Comparison of ENCODE assay signal across 29 mouse cellular contexts in genomic region chr9:115914006-115914405, GRCm38 (mm10). TPM values are rescaled to one million over a fixed set of nuclear protein-coding genes. Genes with fewer than 3 reads are reported as not detected.
A peak's percentile ranks its signal among the peaks of the same experiment; 100 is the strongest.
DNase-seq lines count a peak whose midpoint lies in the region; ATAC-seq and TF ChIP-seq lines count a peak whose summit lies in the region.
"Had no signal": no experiment of that assay in that cellular context is flagged by ENCODE, and none has a peak within 500 bp of the region (broad histone marks: within the 10 kb centered on the region; RNA-seq: fewer than 3 reads in every experiment).

No protein-coding gene starts in this region.

- TF ChIP-seq CTCF in kidney, postnatal 0 days (IDR thresholded peaks at IDR 0.05; ENCODE audit: low read depth) = no peak

- no peak overlapping the region for H3K4me3 ChIP-seq in kidney, postnatal 0 days (replicated peaks; ENCODE audit: low read depth, low read length)
- H3K4me3 ChIP-seq in neural tube, embryonic 11.5 days (ENCODE audit: low read depth, low read length) = no peak overlapping the region
- H3K4me3 ChIP-seq in limb, embryonic 13.5 days = no peak overlapping the region
- H3K4me3 ChIP-seq: embryonic facial prominence, embryonic 13.5 days; forebrain, embryonic 10.5 days; forebrain, embryonic 15.5 days; gastrocnemius, adult 2 months; heart, embryonic 12.5 days; layer of hippocampus, adult 2 months; liver, embryonic 15.5 days; lung, embryonic 15.5 days; megakaryocyte, embryonic 14.5 days; midbrain, embryonic 13.5 days; stomach, embryonic 15.5 days had no signal

- peak; percentile 79 for DNase-seq in kidney, postnatal 0 days (ENCODE audit: low spot score)
- DNase-seq in kidney, adult 8-10 months = no peak
- DNase-seq in neural tube, embryonic 11.5 days (ENCODE audit: low spot score) = peak; percentile 34
- DNase-seq in neural tube, embryonic 10.5 days (ENCODE audit: extremely low spot score, low spot score) = no peak
- no peak for DNase-seq in thymus, postnatal 36 days
- DNase-seq in lung, postnatal 25 days (ENCODE audit: low spot score) = no peak
- DNase-seq: adrenal gland, adult 8-10 months; B cell, adult 2 months; cerebellum, adult 8-10 months; cerebellum, postnatal 25 days; gastrocnemius, adult 2 months; gastrocnemius, postnatal 36 days; heart, adult 18-20 months; lung, postnatal 4 days; right cerebral cortex, postnatal 25 days had no signal

- no peaks in the 10 kb centered on the region for H3K36me3 ChIP-seq in kidney, postnatal 0 days (ENCODE audit: insufficient read depth, low read length)
- H3K36me3 ChIP-seq in neural tube, embryonic 11.5 days (ENCODE audit: control insufficient read depth, insufficient read depth, low read length) = no peaks in the 10 kb centered on the region
- no peaks in the 10 kb centered on the region for H3K36me3 ChIP-seq in limb, embryonic 13.5 days
- H3K36me3 ChIP-seq: embryonic facial prominence, embryonic 13.5 days; forebrain, embryonic 10.5 days; forebrain, embryonic 15.5 days; heart, embryonic 12.5 days; liver, embryonic 15.5 days; lung, embryonic 15.5 days; midbrain, embryonic 13.5 days; stomach, embryonic 15.5 days had no signal

- H3K9me3 ChIP-seq in kidney, postnatal 0 days (replicated peaks; ENCODE audit: low read length) = no peaks in the 10 kb centered on the region
- no peaks in the 10 kb centered on the region for H3K9me3 ChIP-seq in neural tube, embryonic 11.5 days (ENCODE audit: control insufficient read depth, low read length)
- H3K9me3 ChIP-seq in limb, embryonic 13.5 days = 0 out of 2 replicates have a peak, but pooled peaks cover under 1% of the 10 kb centered on the region
- H3K9me3 ChIP-seq: embryonic facial prominence, embryonic 13.5 days; forebrain, embryonic 10.5 days; forebrain, embryonic 15.5 days; heart, embryonic 12.5 days; liver, embryonic 15.5 days; lung, embryonic 15.5 days; midbrain, embryonic 13.5 days; stomach, embryonic 15.5 days had no signal

- H3K27ac ChIP-seq in kidney, postnatal 0 days = no peak overlapping the region
- no peak overlapping the region for H3K27ac ChIP-seq in neural tube, embryonic 11.5 days (ENCODE audit: low read depth, low read length)
- H3K27ac ChIP-seq in limb, embryonic 13.5 days = peak overlapping the region; percentile 72
- H3K27ac ChIP-seq: embryonic facial prominence, embryonic 13.5 days; forebrain, embryonic 10.5 days; forebrain, embryonic 15.5 days; gastrocnemius, adult 2 months; hindbrain, embryonic 14.5 days; layer of hippocampus, adult 2 months; liver, embryonic 15.5 days; lung, embryonic 15.5 days; midbrain, embryonic 13.5 days; stomach, embryonic 15.5 days had no signal

- no peak overlapping the region for H3K9ac ChIP-seq in kidney, postnatal 0 days (ENCODE audit: low read depth, low read length)
- H3K9ac ChIP-seq in neural tube, embryonic 11.5 days (ENCODE audit: low read length) = no peak overlapping the region
- H3K9ac ChIP-seq in limb, embryonic 13.5 days = no peak overlapping the region
- H3K9ac ChIP-seq: embryonic facial prominence, embryonic 13.5 days; forebrain, embryonic 15.5 days; heart, embryonic 12.5 days; hindbrain, embryonic 14.5 days; liver, embryonic 15.5 days; lung, embryonic 15.5 days; midbrain, embryonic 13.5 days; stomach, embryonic 15.5 days had no signal

- no peaks in the 10 kb centered on the region for H3K27me3 ChIP-seq in kidney, postnatal 0 days (ENCODE audit: insufficient read depth, low read length)
- H3K27me3 ChIP-seq in neural tube, embryonic 11.5 days (ENCODE audit: control insufficient read depth, insufficient read depth, low read length) = no peaks in the 10 kb centered on the region
- no peaks in the 10 kb centered on the region for H3K27me3 ChIP-seq in limb, embryonic 13.5 days
- H3K27me3 ChIP-seq: forebrain, embryonic 15.5 days; heart, embryonic 12.5 days; liver, embryonic 15.5 days; lung, embryonic 15.5 days; midbrain, embryonic 13.5 days; stomach, embryonic 15.5 days had no signal

- WGBS in kidney, postnatal 0 days = 22% methylated on average over 7 of the region's 7 CpGs
- WGBS in neural tube, embryonic 11.5 days = 25% methylated on average over 7 of the region's 7 CpGs
- 19% methylated on average over 7 of the region's 7 CpGs for WGBS in limb, embryonic 13.5 days

- H3K4me1 ChIP-seq in kidney, postnatal 0 days (replicated peaks; ENCODE audit: insufficient read depth, low read length) = no peaks in the 10 kb centered on the region
- peaks cover 3% of the 10 kb centered on the region; the same call in 1 of the 2 replicates for H3K4me1 ChIP-seq in neural tube, embryonic 11.5 days (ENCODE audit: control insufficient read depth, insufficient read depth, low read length)
- H3K4me1 ChIP-seq in limb, embryonic 13.5 days = peaks cover 24% of the 10 kb centered on the region
- H3K4me1 ChIP-seq: embryonic facial prominence, embryonic 13.5 days; liver, embryonic 15.5 days; megakaryocyte, embryonic 14.5 days; midbrain, embryonic 13.5 days; stomach, embryonic 15.5 days had no signal

- H3K4me2 ChIP-seq in kidney, postnatal 0 days (ENCODE audit: low read length) = no peak overlapping the region
- no peak overlapping the region for H3K4me2 ChIP-seq in neural tube, embryonic 11.5 days (ENCODE audit: low read depth)
- H3K4me2 ChIP-seq in limb, embryonic 13.5 days (replicated peaks) = no peak overlapping the region
- H3K4me2 ChIP-seq: embryonic facial prominence, embryonic 13.5 days; forebrain, embryonic 15.5 days; heart, embryonic 12.5 days; hindbrain, embryonic 14.5 days; liver, embryonic 15.5 days; lung, embryonic 15.5 days; midbrain, embryonic 13.5 days; stomach, embryonic 15.5 days had no signal

- no peak for ATAC-seq in kidney, postnatal 0 days (replicated peaks; ENCODE audit: low FRiP score, low read depth)
- no peak for ATAC-seq in neural tube, embryonic 11.5 days (ENCODE audit: insufficient read depth, low FRiP score, low TSS enrichment)
- ATAC-seq in limb, embryonic 13.5 days (ENCODE audit: low FRiP score, low read depth) = no peak
- ATAC-seq: activated CD4-positive, CD25-positive, alpha-beta regulatory T cell, adult 4 months; forebrain, embryonic 15.5 days; midbrain, embryonic 13.5 days had no signal

RNA-seq across cellular contexts. Expression of gene Gadl1, which starts 4.8 kb away (rescaled TPM):
- polyA plus RNA-seq in kidney, postnatal 0 days (2015; fragmentation: Nextera tagmentation; extraction: Ambion mirVana) = 0.51 and 0.61 TPM in 2 replicates
- polyA plus RNA-seq in neural tube, embryonic 11.5 days (2014; fragmentation: Nextera tagmentation; extraction: Ambion mirVana) = 0.32 and 0.59 TPM in 2 replicates
- polyA plus RNA-seq in limb, embryonic 13.5 days (2015; fragmentation: Nextera tagmentation; extraction: Ambion mirVana) = 0.60 and 1.00 TPM in 2 replicates
- polyA plus RNA-seq: liver, adult 2 months had no signal

Comparison
In these comparisons a context has a peak if more than half of its experiments do, and no peak if none do; other contexts are left out.
1. DNase-seq: peak in kidney, postnatal 0 days (single experiment) and neural tube, embryonic 11.5 days (single experiment); none in kidney, adult 8-10 months (0 of 2), neural tube, embryonic 10.5 days (single experiment), thymus, postnatal 36 days (0 of 2) and lung, postnatal 25 days (single experiment).